Mouse (Mus musculus): Measurements from ENCODE around the gene Kctd13.

- TF ChIP-seq TCF12 (IDR thresholded peaks at IDR 0.05; ENCODE audit: low read depth, low read length) (no peak), ZC3H11A (IDR thresholded peaks at IDR 0.05; ENCODE audit: low read depth, low read length) (no peak), MAFK (IDR thresholded peaks at IDR 0.05; ENCODE audit: insufficient replicate concordance, low read length) (peak; percentile 78), CTCF (conservative IDR thresholded peaks at IDR 0.05 in 1 of 2, IDR thresholded peaks at IDR 0.05 in 1 of 2; ENCODE audit: low read depth in 2 of 2, low read length in 2 of 2) (no peak), POLR2A (IDR thresholded peaks at IDR 0.05; ENCODE audit: low read depth, low read length) (no peak), RAD21 (IDR thresholded peaks at IDR 0.05; ENCODE audit: low read depth, low read length) (no peak), ZMIZ1 (IDR thresholded peaks at IDR 0.05; ENCODE audit: low read depth, low read length) (no peak), UBTF (IDR thresholded peaks at IDR 0.05; ENCODE audit: low read depth, low read length) (no peak), ETS1 (conservative IDR thresholded peaks at IDR 0.05; ENCODE audit: low read depth, low read length) (no peak), EP300 (IDR thresholded peaks at IDR 0.05; ENCODE audit: low read length) (no peak), MAZ (IDR thresholded peaks at IDR 0.05; ENCODE audit: low read depth, low read length) (no peak), BHLHE40 (IDR thresholded peaks at IDR 0.05; ENCODE audit: low read depth, low read length) (no peak)
These were observed 23.1 kb upstream of the Kctd13 start for GRCm38 (mm10) chr7:126905590-126905989.

All from CH12.LX (cell line).